Mouse (Mus musculus) embryo, embryonic 10 days (tissue): ENCODE data around the gene Tex33.

Experiments
- DNase-seq: peaks from one replicate; pipeline ENCODE4 v3.0.0-alpha.2; 2015; ENCODE audit warnings: low spot score

Tex33 gene

DNA sequence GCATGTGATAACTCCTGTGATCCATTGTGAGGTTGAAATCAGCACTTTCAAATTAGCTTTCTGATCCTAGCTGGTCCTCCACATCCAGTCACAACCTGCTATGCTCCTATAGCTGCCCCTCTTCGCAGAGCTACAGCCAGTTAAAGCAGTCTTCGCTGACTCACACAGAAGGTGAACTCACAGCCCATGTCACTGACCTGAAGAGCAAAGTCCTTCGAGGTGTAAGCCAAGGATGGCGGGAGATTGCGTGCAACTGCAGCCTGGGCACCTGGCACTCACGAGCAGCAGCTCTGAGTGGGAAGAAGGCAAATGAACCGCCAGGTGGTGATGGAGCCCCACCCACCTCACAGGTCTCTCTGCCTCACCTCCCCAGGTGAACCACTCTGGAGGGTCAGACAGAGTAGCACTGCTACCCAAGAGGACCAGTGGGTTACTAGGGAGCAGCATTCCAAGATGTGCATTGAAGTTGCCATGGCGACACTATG is at the start of gene Tex33:
TSS of gene Tex33 (minus strand) at position 435 of the 485 bp plus-strand sequence.
- DNase-seq: no peak

DNA sequence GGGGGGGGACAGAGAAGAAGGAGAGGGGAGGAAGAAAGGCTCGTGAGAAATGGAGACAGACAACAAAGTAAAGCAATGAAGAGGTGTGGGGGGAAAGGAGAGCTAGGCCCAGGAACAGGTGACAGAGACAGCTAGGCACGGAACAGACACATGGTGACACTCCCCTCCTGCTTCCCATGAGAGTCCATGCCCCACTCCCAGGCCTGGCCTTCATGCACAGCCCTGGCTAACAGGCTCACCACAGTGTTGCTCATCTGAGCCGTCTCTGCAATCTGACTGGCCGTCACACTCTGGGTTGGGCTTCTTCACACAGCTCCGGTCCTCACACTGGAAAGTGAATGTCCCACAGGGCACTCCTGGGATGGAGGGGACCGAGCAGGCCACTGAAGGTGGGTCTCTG is 48.1 kb upstream of the Tex33 start:
- DNase-seq: no peak

GRCm38 (mm10) chr15:78442231-78442630 is 46.5 kb upstream of the Tex33 start:
- no peak for DNase-seq

- no peak for DNase-seq
Observed at GRCm38 (mm10) chr15:78438973-78439372, 43.3 kb upstream of the Tex33 start.

GRCm38 (mm10) chr15:78438505-78438904 is 42.8 kb upstream of the Tex33 start:
- DNase-seq: no peak

DNA sequence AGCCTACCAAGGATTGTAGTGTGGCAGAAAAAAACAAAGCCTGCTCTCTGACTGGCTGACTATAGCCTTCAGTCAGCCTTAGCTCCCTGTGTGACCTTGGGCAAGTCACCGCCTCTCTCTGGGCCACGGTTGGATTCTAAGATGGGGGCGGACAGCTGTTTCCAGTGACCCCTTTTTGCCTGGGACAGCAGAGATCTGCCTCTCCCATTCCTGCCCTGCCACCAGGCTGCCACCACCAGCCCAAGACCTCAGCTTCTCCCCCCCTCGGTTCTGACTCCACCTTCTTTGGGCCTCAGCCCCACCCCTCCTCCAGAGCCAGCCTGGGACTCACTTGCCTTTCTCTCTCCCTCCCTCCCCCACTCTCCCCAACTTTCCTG is 42.3 kb upstream of the Tex33 start:
- no peak for DNase-seq

GRCm38 (mm10) chr15:78437237-78438017 is 41.7 kb upstream of the Tex33 start:
- DNase-seq: peak; percentile 66

- DNase-seq: peak; percentile 69
Observed at GRCm38 (mm10) chr15:78436380-78437192, 40.9 kb upstream of the Tex33 start.

DNA sequence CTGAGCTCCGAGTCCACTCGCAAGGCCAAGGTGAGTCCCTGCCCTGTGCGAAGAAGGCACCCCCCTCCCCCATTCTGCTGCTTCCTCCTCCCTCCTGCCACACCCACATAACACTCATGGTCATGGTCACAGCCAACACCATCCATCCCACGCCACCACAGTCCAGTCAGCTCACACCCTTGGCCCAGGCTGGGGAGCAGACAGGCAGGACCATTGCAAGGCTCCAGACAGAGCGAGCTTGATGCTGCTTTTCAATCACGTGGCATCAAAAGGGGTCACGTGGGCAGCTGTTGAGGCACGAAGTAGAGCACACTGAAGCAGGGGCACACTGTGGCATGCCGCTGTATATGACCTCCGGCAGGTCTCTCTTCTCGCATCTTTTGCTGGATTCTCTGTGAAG is 40.0 kb upstream of the Tex33 start:
- no peak for DNase-seq

GRCm38 (mm10) chr15:78434896-78435520 is 39.3 kb upstream of the Tex33 start:
- DNase-seq: peak; percentile 83

GRCm38 (mm10) chr15:78431541-78432121 is 35.9 kb upstream of the Tex33 start:
- no peak for DNase-seq

- no peak for DNase-seq
Observed at GRCm38 (mm10) chr15:78430874-78431273, 35.2 kb upstream of the Tex33 start.

DNA sequence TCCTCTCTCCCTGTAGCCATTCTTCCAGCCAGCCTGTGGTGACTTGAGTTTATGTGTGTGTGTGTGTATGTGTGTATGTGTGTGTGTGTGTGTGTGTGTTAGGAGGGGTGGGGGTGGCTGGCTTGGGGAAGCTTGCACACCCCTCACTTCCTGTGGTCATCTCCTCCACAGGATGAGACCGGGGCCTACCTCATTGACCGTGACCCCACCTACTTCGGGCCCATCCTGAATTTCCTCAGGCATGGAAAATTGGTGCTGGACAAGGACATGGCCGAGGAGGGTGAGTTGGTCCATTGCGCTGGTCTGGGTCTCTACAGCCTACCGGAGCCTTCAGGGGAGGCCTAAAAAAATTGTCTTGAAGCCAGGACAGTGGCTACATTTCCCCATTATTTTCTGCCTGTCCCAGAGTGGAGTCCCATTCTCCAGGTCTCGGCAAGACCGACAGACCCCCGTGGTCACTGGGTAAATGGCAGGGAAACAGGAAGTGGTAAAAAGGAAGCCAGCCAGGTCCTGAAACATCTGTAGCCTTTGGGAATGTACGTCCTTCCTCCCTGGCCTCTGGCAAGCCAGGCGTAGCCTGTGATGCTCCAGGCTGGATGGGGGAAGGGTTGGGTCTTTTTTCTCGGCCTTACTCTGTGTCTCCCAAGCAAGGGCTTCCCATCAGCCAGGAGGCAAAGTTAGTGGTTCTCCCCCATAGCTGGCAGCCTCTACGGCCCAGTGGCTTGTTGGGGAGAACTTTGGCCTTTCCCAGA is 34.3 kb upstream of the Tex33 start:
- DNase-seq: no peak

GRCm38 (mm10) chr15:78429139-78429459 is 33.4 kb upstream of the Tex33 start:
- DNase-seq: no peak

DNA sequence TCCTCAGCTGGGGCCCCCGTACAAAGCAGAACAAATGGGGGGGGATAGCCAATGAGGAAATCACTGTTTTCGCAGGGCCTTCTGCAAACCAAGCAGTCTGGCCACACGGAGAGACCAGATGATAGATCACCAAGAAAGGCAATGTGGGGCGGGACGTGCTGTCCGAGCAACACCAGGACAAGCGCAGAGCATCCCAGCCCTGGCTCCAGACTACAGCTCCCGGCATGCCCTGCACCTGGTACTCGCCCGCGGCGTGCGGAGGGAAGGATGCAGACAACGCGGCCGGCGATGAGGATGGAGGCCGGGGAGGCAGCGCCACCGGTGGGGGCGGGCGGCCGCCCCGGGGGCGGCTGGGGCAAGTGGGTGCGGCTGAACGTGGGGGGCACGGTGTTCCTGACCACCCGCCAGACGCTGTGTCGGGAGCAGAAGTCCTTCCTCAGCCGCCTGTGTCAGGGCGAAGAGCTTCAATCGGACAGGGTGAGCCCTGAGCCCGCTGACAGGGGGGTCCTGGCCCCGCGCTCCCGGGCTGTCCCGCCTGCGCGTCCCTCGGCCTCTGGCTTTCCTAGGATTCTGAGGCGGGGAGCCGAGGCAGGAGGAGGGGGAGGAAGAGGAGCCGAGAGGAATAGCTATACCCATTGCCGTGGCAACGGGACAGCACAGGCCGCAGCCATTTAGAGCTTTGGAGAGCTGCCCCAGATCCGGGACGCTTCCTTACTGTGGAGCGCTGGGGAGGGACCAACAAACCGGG is 32.9 kb upstream of the Tex33 start, which contains the start of gene Kctd17:
TSS of gene Kctd17 (plus strand) at position 174 of the 748 bp plus-strand sequence.
- DNase-seq: peak; percentile 93

DNA sequence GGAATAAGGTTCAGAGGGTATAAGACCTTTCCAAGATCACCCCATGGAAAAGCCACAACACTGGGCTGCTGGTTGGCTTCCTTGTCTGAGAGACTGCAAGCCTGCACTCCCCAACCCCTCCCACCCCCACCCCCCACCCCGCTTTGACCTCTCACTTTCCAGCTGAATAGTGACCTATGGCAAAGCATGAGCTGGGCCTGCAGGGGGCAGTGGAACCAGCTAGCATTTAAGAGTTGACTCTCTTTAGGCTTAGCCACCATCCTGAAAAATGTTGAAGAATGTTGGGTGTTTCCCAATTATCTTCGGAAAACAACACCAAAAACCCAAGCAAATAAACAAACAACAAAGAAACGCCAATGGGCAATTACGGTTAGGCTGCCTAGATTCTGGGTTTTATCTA is 29.5 kb upstream of the Tex33 start:
- no peak for DNase-seq

GRCm38 (mm10) chr15:78424507-78424906 is 28.8 kb upstream of the Tex33 start:
- DNase-seq: no peak

- DNase-seq: peak; percentile 91
Observed at GRCm38 (mm10) chr15:78422046-78422956, 26.6 kb upstream of the Tex33 start.

GRCm38 (mm10) chr15:78420395-78420794 is 24.7 kb upstream of the Tex33 start:
- no peak for DNase-seq

DNA sequence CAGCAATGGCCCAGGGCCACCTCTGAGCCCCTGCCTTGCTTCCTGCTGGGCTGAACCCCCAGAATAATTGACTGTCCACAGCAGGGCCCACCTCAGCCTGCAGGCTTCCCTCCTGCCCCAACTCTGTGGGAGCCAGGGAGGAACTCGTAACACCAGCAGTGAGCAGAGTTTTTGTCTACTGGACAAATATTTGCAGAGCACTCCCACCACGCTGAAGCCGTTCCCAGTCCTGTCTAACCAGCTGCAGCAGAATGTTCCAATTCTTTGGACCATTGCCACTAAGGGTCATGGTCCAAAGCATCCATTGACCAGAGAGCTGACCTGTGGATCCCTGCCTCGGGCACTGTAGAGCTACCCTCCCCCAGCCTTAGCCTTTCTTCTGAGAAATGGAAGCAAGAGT is 21.2 kb upstream of the Tex33 start:
- DNase-seq: peak; percentile 34
